Mouse (Mus musculus): Measurements from ENCODE around the gene Smcr8.
"Not testable (repeated sequence)": the region's sequence is repeated elsewhere in the genome, so short reads cannot be mapped to it uniquely, and the experiment has no call there.

Smcr8 gene

DNA sequence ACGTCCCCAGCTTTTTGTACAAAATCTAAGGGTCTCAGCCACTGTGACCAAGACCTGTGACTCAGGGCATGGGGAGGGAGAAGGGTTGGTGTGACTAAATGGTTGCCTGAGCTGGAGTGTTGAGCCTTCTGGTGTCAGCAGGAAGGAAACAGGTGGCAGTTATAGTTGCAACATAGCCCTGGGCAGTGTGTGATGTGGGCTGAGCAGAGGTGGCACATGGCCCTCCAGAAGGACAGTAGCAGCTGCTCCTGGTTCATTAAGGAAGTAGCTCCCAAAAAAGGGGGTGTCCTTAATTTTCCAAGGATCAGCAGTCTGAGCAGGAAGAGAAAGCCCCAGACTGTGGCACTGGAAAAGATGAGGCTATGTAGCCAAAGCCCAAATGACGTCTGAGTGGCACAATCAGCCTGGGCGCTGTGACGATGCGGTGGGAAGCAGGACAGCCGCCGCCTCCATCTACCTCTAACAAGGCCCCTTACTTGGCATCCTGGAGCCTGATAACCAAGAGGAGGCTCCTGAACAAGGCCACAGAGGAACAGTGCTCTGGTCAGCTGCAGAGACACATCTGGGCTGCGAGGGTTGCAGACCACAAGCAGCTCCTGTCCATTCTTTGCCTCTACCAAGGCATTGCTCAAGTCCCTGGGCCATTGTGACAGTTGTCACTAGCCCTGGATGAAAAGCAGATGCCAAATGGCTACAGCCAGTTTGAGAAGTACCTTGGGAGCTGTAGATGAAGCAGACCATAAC, 7.0 kb downstream of the Smcr8 start:
- DNase-seq (ENCODE audit: low spot score in 2 of 2): no peak

DNA sequence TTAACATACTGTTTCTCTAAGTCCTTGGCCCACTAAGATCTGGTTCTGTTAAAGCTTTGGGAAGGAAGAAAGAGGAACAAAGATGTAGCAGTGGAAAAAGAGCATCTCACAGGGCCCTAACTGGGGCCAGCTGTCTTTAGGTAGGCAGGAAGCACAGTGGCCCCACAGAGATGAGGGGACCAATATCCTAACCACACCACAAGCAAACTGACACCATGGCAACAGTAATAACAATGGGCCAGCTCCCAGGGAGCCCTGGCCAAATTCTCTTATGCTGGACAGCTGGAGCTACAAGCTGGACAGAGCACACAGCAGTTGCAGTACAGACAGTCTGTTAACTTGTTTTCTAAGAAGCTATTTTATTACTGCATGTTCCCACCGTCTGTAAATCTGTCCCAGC, 10.3 kb downstream of the Smcr8 start:
- DNase-seq (ENCODE audit: low spot score in 2 of 2): no peak

GRCm38 (mm10) chr11:60790472-60790871, 13.1 kb downstream of the Smcr8 start:
- DNase-seq (ENCODE audit: low spot score in 2 of 2): no peak

GRCm38 (mm10) chr11:60796342-60796741, 19.0 kb downstream of the Smcr8 start:
- DNase-seq (ENCODE audit: low spot score in 2 of 2): no peak

GRCm38 (mm10) chr11:60799977-60800376, 22.7 kb downstream of the Smcr8 start:
- DNase-seq (ENCODE audit: low spot score in 2 of 2): no peak

DNA sequence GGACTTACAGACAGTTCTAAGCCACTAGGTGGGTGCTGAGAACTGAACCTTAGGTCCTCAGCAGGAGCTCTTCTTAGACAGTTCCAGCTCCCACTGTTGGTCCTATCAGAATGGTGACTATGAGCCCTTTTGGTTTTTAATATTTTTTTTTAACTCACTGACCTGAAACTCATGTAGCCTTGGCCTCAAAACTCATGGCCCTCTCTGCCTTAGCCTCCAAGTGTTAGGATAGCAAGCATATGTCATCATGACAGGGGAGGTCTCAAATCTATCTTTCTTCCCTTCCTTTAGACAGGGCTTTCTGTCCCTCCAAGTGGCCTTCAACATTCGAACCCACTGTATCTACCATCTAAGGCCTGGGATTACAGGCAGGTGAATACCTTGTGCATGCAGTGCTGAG, 23.6 kb downstream of the Smcr8 start:
- no peak for DNase-seq (ENCODE audit: low spot score in 2 of 2)

GRCm38 (mm10) chr11:60808286-60809070, 31.2 kb downstream of the Smcr8 start:
- DNase-seq (ENCODE audit: low spot score in 2 of 2): no peak

GRCm38 (mm10) chr11:60809546-60809945, 32.2 kb downstream of the Smcr8 start:
- no peak for DNase-seq (ENCODE audit: low spot score in 2 of 2)

DNA sequence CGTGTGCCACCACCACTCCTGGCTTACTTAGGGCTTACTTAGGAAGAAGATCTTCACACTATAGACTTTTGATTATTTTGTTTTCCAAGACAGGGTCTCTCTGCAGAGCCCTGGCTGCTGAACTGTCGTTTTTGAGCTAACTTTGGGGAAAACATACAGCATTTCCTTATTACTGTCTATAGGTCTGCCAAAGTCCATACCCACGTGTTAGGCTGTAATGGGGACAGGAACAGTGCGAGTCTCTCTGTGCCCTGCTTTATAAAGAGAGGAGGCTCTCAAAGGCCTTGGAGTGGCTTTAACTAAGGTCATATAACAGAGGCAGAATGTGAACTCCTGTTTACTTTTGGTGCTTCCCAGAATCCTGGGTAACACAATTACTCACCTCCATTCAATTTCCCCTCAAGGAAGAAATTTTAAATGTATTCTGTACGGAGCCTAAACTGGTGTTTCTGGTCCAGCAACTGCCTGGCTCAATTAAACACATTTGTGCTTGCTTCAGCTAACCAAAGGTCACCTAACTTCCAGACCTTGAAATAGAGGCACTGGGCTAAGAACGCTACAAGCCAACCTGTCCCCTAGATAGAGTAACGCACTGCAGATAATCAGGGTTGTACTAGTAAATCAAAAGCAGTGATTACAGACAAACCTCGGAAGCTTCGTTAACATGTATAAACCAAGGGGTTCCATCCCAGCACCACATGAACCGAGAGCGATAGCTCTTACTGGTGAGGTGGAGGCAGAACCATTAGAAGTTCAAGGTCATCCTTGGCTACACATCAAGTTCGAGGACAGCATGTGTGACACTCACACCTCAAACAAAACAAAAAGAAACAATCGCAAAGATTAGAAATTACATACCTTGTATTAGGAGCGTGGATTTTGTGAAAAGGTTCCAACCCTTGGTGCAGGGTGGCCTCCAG, 33.0 kb downstream of the Smcr8 start:
- DNase-seq (ENCODE audit: low spot score in 2 of 2): no peak

DNA sequence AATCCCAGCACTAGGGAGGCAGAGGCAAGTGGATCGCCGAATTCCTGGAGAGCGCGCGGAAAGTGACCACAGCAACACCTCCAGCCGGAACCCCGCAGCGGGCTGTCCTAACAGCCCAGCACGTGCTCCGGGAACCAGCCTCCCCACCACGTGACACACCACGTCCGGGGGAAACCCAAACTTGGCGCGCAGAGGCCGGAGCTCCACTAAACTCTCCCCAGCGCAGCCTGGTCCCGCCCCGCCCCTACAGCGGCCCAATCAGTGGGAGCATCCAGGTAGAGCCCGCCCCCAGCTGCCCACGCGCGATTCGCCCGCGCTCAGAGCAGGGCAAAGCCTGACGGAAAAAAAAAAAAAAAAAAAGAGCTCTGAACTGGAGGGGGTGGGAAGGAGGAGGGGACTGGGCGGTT, 33.7 kb downstream of the Smcr8 start:
- DNase-seq (ENCODE audit: low spot score in 2 of 2): peak; percentile 92 to 93

DNA sequence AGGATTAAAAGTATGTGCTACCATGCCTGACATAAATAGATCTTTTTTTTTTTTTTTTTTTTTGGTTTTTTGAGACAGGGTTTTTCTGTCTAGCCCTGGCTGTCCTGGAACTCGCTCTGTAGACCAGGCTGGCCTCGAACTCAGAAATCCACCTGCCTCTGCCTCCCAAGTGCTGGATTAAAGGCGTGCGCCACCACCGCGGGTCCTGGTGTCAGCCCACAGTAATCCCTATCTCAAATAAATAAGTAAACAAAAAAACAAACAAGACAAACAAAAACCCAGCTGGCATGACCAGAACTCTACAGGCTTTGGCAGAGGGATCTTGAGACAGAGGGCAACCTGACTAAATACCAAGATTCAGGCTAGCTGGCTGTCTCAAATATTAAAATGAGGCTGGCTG, 34.3 kb downstream of the Smcr8 start, which contains the start of gene Shmt1:
TSS of gene Shmt1 (minus strand) at position 101 of the 400 bp plus-strand sequence.
- DNase-seq (ENCODE audit: low spot score in 2 of 2): not testable (repeated sequence)

DNA sequence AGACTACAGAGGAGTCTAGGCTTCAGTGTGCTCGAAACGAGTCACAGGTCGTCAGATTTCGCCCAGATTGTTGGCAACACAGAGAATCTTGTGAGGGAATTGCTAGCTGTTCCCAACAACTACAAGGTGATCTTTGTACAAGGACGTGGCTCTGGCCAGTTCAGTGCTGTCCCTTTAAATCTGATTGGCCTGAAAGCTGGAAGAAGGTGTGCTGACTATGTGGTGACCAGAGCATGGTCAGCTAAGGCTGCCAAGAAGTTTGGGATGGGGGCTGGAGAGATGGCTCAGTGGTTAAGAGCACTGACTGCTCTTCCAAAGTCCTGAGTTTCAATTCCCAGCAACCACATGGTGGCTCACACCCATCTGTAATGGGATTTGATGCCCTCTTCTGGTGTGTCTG, 39.1 kb downstream of the Smcr8 start:
- DNase-seq (ENCODE audit: low spot score in 2 of 2): no peak

GRCm38 (mm10) chr11:60823771-60824170, 46.4 kb downstream of the Smcr8 start:
- no peak for DNase-seq (ENCODE audit: low spot score in 2 of 2)

DNA sequence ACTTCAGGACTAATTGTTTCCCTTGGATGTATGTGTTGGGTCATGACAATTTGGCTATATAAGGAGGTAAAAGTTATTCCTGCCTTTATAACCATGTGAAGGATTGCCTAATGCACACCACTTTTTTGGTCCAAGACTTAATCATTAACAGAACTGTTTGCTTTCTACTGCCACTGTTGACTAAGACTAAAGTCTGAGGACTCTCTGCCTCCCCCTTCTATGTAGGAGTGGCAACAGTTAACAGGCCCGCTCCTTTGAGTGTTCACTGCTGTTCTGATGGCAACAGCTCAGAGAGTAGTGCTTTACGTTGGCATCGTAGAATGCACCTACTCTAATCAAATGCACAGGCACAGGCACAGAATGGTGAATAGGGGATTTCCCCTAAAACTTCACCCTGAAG, 47.9 kb downstream of the Smcr8 start:
- no peak for DNase-seq (ENCODE audit: low spot score in 2 of 2)

DNA sequence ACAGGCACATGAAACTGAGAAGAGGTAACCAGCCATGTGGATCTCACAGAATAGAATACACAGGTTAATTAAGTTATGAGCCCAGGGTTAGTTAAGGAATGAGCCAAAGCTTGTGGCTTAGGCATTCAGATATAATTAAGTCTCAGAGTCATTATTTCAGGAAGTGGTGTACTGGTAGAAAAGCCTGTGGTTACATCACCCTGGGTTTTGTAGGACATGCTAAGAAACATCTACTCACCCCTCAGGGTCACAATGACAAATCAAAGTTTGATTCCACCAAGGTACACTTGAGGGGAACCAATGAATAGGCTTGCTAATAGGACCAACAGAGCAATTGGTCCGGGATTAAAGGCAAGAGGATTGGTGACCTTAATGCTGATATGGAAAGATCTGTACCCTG, 49.4 kb downstream of the Smcr8 start:
- no peak for DNase-seq (ENCODE audit: low spot score in 2 of 2)

GRCm38 (mm10) chr11:60827241-60827945, 50.1 kb downstream of the Smcr8 start:
- no peak for DNase-seq (ENCODE audit: low spot score in 2 of 2)

DNA sequence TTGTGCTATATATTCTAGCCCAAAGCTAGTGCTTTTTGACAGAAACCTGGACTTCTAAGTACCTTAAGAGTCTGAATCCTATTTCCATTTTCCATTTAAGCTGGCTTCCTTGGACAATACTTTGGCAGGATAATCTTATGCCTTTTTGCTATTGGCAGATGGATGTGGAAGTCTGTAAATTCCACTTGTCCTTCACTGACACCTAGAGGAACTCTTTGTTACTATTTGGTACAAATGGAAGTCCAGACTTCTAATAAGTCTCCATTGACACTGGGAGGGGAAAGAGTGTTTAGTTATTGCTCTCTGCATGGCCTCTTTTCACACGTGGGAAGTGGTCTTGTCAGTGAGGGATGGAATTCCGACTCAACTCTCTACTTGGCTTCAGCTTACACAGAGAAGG, 51.6 kb downstream of the Smcr8 start:
- DNase-seq (ENCODE audit: low spot score in 2 of 2): no peak

- peak; percentile 74 to 81 for DNase-seq (ENCODE audit: low spot score in 2 of 2)
Measured at GRCm38 (mm10) chr11:60830433-60831052, 53.2 kb downstream of the Smcr8 start, which contains the start of gene Dhrs7b. Dhrs7b (plus strand) TSS chr11:60830631.

DNA sequence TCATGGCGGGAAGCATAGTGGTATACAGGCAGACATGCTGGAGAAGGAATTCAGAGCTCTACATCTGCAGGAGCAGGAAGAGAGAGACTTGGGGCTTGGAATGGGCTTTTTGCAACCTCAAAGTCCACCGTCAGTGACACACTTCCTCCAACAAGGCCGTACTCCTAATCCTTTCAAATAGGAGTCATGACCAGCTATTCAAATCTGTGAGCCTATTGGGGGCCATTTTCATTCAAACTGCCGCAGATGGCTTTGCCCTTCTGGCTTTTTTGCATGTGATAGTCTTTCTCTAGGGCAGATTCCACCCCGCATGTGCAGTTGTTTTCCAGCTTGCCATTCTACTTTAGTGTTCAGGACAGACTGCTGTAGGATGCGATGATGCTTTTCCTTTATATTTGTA, 59.6 kb downstream of the Smcr8 start:
- no peak for DNase-seq (ENCODE audit: low spot score in 2 of 2)

All from thymus, postnatal 10 days (tissue).